Mouse (Mus musculus) intestine, embryonic 15.5 days (tissue): ENCODE data around the gene Taldo1. TPM values are rescaled to one million over a fixed set of nuclear protein-coding genes. Genes with fewer than 3 reads are reported as not detected.

Source experiments
- ATAC-seq: fragments of 200-750 bp; cut with Nextera tagmentation; 2 replicates; pipeline ENCODE4 v1.8.0; 2017; ENCODE audit warnings: moderate TSS enrichment, moderate library complexity
- H3K27ac ChIP-seq: fragments of 300-500 bp; sonication (generic); 2 replicates; pipeline ENCODE4 v1.5.1; 2015; ENCODE audit warnings: mild to moderate bottlenecking, inconsistent platforms
- H3K27me3 ChIP-seq: fragments of 300-500 bp; sonication (generic); replicated peaks from 2 replicates; pipeline ENCODE4 v1.6.1; 2015; ENCODE audit warnings: inconsistent platforms
- H3K36me3 ChIP-seq: fragments of 300-500 bp; sonication (generic); 2 replicates; pipeline ENCODE4 v1.6.1; 2015; ENCODE audit warnings: inconsistent platforms
- H3K4me1 ChIP-seq: fragments of 300-500 bp; sonication (generic); replicated peaks from 2 replicates; pipeline ENCODE4 v1.6.1; 2015; ENCODE audit warnings: inconsistent platforms
- H3K4me2 ChIP-seq: fragments of 300-500 bp; sonication (generic); replicated peaks from 2 replicates; pipeline ENCODE4 v1.6.1; 2015; ENCODE audit warnings: mild to moderate bottlenecking, inconsistent platforms
- H3K4me3 ChIP-seq: fragments of 300-500 bp; sonication (generic); replicated peaks from 2 replicates; pipeline ENCODE4 v1.5.1; 2015; ENCODE audit warnings: inconsistent platforms
- H3K9ac ChIP-seq: fragments of 300-500 bp; sonication (generic); 2 replicates; pipeline ENCODE4 v1.6.1; 2015; ENCODE audit warnings: inconsistent platforms
- H3K9me3 ChIP-seq: fragments of 300-500 bp; sonication (generic); 2 replicates; pipeline ENCODE4 v1.6.1; 2016; ENCODE audit warnings: inconsistent platforms
- WGBS: fragments of 180-500 bp; shearing (Covaris S2); methylation state at CpG from one replicate; pipeline ENCODE4 v1.1.7; 2015; 5-methylcytosine and 5-hydroxymethylcytosine counted together
- polyA plus RNA-seq: library from polyadenylated mRNA; unstranded; fragments of >200 nt; fragmentation: Nextera tagmentation; extraction: Ambion mirVana; gene quantifications from 2 replicates; pipeline ENCODE4 v1.2.1, GENCODE M21; 2015

The Taldo1 gene
- polyA plus RNA-seq, 1 experiment from 2014 or later = 458 TPM

DNA sequence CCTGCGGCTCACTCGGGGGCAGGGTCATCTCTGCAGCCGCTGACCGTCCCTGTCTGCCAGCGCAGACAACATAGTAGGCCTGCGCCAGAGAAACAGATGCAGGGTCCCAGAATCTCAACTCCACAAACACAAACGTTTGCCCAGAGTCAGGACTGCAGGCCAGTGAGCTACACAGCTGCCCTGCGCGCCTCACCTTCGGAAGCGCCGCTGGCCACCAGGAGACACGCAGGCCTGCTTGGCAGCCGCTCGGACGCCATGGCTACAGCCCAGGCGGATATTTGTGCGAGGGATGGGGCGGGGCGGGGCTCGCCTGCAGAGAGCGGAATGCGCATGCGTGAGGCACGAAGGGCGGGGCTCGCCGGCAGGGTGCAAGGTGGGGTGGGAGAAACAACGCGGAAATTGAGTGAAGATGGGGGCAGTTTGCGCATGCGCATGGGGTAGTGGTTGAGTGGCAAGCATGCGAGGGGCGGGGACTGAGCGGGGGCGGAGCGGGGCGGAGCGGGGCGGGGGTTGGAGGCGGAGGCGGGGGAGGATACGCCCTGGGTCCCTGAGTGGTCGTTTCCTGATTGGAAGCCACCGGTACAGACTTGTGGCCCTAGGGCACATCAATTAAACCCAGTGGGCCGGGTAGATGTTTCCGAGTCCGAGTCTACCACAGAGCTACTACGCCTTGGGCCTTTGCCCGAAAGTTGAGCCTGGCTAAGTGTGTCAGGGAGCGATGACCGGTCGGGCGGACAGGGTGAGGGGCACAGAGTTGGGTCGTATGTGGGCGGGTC is 22.0 kb downstream of the Taldo1 start, which contains the start of gene Gatd1:
Gatd1 (minus strand) TSS at position 328 of the 776 bp plus-strand sequence.
- Histone ChIP-seq H3K9ac (peak within 1 kb of the TSS; percentile 73), H3K36me3 (peaks cover 10% of the 10 kb centered on the region; the same call in 1 of the 2 replicates), H3K27ac (peak within 1 kb of the TSS; percentile 79), H3K4me3 (peak within 1 kb of the TSS; percentile 69), H3K9me3 (no peaks in the 10 kb centered on the region), H3K27me3 (no peaks in the 10 kb centered on the region), H3K4me2 (peak within 1 kb of the TSS; percentile 85), H3K4me1 (peaks cover 16% of the 10 kb centered on the region)
- ATAC-seq = peak; percentile 94
- WGBS = under 1% methylated on average over 56 of the region's 56 CpGs

DNA sequence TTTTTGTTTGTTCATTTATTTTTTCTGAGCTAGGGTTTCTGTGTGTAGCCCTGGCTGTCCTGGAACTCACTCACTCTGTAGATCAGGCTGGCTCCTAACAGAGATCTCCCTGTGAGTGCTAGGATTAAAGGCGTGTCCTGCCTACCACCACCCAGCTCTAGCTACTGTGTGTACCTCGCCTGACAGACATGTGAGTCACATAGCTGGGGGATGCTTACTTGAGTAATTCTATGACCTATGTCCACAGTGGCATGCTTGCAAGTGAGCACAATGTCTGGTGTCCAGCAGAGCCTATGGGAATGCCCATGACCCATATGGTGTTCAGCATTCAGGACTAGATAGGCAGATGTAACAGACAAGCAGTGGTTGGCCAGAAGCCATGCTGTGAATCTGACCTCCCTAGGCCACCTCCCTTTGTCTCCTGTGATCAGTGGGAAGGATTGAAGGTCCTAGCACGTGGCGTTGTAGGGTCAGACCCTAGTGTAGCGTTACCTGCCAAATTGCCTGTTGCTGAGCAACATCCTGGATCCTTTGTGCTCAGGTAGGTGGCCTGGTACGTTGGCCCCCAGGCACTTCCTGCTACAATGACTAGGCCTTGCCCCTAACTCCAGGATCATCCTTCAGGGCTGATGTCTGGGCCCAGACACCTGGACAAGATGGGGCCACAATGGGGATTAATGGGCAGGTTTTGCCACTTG is 24.3 kb downstream of the Taldo1 start:
- Histone ChIP-seq H3K4me2 (no peak overlapping the region), H3K4me1 (peaks cover 11% of the 10 kb centered on the region), H3K27me3 (no peaks in the 10 kb centered on the region), H3K27ac (no peak overlapping the region), H3K9ac (no peak overlapping the region), H3K4me3 (no peak overlapping the region), H3K36me3 (no peaks in the 10 kb centered on the region), H3K9me3 (no peaks in the 10 kb centered on the region)
- no peak for ATAC-seq
- 81% methylated on average over 6 of the region's 6 CpGs for WGBS

DNA sequence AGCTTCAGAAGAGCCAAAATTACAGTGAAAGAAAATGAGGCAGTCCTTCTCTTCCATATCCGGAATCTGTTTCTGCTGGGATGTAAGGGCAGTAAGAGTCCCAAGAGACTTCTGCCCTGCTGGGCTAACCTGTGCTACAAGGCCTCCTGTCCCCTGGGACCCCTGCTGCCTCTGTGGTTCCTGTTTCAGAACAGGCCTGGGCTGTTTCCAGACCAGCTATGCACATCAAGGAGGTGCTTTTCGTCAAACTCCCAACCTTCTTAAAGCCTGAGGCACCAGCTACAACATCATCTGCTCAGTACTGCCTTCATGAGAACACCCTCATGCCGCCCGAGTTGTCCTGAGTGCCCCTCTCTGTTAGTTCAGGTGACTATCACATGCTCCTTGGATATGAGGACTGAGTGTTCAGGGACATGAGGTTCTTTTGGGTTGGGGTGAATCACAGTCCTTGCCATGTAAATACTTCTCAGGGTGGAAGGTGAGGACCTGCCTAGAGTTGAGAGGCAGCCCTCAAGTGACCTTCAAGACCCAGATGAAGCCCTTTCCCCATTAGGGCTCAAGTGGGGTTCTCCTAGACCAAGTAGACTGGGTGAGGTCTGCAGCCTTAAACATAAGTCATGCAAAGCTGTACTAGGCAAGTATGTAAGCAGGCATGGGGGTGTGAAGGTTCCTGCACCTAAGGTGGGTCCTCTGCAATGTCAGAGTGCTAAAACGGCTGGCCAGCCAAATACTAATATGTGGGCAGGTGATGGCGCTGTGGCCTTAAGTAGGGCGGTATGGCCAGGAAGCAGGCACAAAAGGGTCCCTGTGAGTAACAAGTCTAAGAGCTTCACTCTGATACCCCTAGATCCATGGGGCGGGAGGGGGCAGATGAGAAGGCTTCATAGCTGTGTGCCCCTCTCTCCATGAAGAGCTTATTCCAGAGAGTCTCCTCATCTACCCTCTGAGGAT is 26.0 kb downstream of the Taldo1 start:
- ATAC-seq = no peak
- peaks cover 8% of the 10 kb centered on the region for H3K4me1 ChIP-seq
- H3K36me3 ChIP-seq = no peaks in the 10 kb centered on the region
- H3K9ac ChIP-seq = no peak overlapping the region
- H3K4me2 ChIP-seq = no peak overlapping the region
- 76% methylated on average over 8 of the region's 8 CpGs for WGBS
- H3K9me3 ChIP-seq = no peaks in the 10 kb centered on the region
- H3K4me3 ChIP-seq = no peak overlapping the region
- peak overlapping the region; percentile 48; the same call in 1 of the 2 replicates for H3K27ac ChIP-seq
- H3K27me3 ChIP-seq = no peaks in the 10 kb centered on the region

DNA sequence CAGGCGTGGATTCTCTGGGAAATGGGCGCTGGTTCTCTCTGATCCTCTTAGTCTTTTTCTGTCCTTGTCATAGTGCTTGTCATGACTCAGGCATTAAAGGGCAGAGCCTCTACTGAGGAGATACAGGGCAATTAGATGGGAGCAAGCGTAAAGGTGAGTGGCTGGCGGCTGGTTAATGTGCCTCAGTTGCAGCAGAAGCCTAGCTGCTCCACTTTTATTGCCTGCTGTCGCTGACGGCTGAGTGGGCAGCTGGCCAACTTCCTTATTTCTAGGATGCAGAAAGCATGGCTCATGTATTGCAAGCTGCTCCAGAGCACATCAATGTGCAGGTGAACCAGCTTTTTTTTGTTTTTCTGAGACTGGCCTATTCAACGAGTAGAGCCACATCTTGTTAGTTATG is 27.0 kb downstream of the Taldo1 start:
- 41% methylated on average over 7 of the region's 7 CpGs for WGBS
- Histone ChIP-seq H3K9ac (no peak overlapping the region), H3K36me3 (no peaks in the 10 kb centered on the region), H3K4me3 (no peak overlapping the region), H3K27me3 (no peaks in the 10 kb centered on the region), H3K27ac (peak overlapping the region; percentile 48; the same call in 1 of the 2 replicates), H3K4me1 (peaks cover 5% of the 10 kb centered on the region; the same call in 1 of the 2 replicates), H3K9me3 (no peaks in the 10 kb centered on the region), H3K4me2 (no peak overlapping the region)
- ATAC-seq = peak; percentile 62

DNA sequence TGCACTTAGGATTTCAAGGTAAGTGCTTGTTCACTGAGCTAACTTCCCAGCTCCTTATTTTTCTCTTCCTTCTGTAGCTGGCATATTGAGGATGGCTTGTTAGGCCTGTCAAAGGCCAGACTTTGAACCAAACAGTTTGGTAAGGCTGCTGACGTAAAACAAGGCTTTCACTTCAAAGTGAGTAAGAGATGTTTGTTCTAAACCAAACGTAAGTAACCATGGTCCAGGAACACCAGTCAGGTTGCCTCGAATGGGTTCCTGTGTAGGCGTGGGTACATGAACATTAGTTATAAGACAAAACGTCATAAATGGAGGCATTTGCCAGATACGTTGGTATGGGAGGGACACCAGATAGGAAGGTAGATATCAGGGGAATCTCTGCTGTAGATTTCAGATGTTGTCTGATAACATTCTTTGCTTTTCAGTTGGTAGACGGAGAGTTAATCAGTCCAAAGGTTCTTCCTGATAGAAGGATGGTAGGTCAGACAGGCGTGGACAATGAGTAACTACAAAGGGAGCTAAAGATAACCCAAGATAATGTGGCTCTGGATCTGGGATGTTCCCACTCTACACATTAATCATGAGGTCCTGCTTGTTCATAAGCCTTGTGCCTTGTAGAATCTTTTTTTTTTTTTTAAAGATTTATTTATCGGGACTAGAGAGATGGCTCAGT is 28.2 kb downstream of the Taldo1 start:
- 57% methylated on average over 9 of the region's 9 CpGs for WGBS
- H3K27me3 ChIP-seq = no peaks in the 10 kb centered on the region
- peak; percentile 60 for ATAC-seq
- no peak overlapping the region for H3K9ac ChIP-seq
- H3K9me3 ChIP-seq = no peaks in the 10 kb centered on the region
- no peaks in the 10 kb centered on the region for H3K36me3 ChIP-seq
- no peaks in the 10 kb centered on the region for H3K4me1 ChIP-seq
- H3K4me3 ChIP-seq = no peak overlapping the region
- peak overlapping the region; percentile 25; the same call in 1 of the 2 replicates for H3K27ac ChIP-seq
- H3K4me2 ChIP-seq = no peak overlapping the region

DNA sequence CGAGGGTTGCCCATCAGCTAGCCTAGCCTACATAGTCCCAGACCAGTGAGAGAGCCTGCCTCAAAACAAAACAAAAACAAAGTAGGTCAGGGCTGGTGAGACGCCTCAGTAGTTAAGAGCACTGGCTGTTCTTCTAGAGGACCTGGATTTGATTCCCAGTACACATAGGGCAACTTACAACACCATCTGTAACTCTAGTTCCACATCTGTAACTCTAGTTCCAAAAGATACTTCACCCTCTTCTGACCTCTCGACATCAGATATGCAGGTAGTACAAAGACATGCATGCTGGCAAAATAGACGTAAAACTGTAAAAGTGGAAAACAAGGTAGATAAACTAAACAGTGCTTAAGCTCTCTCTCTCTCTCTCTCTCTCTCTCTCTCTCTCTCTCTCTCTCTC is 31.8 kb downstream of the Taldo1 start:
- no peak for ATAC-seq

DNA sequence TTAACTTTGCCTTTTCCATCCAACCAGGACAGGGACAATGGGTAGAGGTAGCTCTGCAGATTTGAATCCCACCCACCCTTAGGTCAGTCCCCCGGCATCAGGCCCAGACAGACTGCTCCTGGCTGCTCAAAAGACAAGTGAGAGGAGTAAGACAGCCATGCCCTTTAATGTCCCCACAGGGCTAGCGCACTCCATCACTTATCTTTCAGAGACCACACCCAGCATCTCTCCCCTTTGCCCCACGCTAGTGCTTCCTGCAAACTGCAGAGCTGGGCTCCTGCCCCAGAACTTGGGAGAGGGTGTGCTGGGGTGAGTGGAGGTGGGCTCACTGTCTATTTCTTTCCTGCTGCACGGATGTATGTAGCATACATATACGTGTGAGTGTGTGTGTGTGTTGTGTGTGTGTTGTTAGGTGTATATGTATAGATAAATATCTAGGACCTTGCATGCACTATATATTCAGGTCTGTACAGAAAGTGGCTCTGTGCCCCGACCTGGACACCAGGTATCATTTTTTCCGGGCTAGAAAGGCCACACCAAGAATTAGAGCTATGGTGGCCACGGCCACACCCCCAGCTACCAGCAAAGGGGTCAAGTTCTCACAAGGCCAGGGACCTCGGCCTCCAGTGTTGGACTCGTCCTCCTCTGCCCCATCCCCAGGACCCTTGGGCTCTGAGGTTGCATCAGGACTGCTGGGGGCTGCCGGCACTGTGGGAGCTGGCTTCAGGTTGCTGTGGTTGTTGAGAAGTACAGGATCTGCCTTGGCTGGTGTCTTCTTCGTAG is 35.1 kb downstream of the Taldo1 start:
- Histone ChIP-seq H3K4me3 (no peak overlapping the region), H3K4me2 (no peak overlapping the region), H3K27me3 (no peaks in the 10 kb centered on the region), H3K36me3 (peaks cover 14% of the 10 kb centered on the region; the same call in 1 of the 2 replicates), H3K9ac (no peak overlapping the region), H3K27ac (no peak overlapping the region), H3K4me1 (peaks cover 9% of the 10 kb centered on the region; the same call in 1 of the 2 replicates), H3K9me3 (no peaks in the 10 kb centered on the region)
- ATAC-seq = no peak
- WGBS = 77% methylated on average over 12 of the region's 12 CpGs

More for the DNA sequence above, 31.8 kb downstream of the Taldo1 start:
- Histone ChIP-seq H3K27ac (no peak overlapping the region), H3K4me3 (no peak overlapping the region), H3K4me1 (peaks cover 3% of the 10 kb centered on the region; the same call in 1 of the 2 replicates), H3K36me3 (no peaks in the 10 kb centered on the region), H3K27me3 (no peaks in the 10 kb centered on the region), H3K4me2 (no peak overlapping the region), H3K9ac (no peak overlapping the region), H3K9me3 (no peaks in the 10 kb centered on the region)
- WGBS = 68% methylated on average over 4 of the region's 4 CpGs

DNA sequence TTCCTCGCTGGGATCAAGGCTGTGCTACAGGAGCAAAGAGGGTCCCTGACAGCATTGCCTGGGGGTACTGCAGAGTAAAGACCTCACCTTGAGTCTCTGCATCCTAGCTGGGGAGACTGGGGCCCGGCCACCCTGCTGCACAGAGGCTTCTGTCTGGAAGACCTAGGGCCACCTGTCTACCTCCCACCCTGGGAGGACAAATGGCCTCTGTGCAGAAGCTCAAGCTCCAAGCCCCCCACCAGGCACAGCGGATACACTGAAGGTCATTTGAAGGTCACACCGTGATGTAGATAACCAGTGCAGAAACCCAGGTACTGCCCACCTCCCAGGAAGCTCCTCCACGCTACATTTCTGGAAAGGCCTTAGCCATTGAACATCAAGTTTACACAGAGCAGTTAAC is 36.7 kb downstream of the Taldo1 start:
- peaks cover 23% of the 10 kb centered on the region; the same call in 1 of the 2 replicates for H3K36me3 ChIP-seq
- H3K9me3 ChIP-seq = no peaks in the 10 kb centered on the region
- no peaks in the 10 kb centered on the region for H3K27me3 ChIP-seq
- peak overlapping the region; percentile 41; the same call in 1 of the 2 replicates for H3K4me2 ChIP-seq
- 50% methylated on average over 5 of the region's 5 CpGs for WGBS
- H3K27ac ChIP-seq = no peak overlapping the region
- no peak overlapping the region for H3K9ac ChIP-seq
- 0 out of 2 replicates have a peak overlapping the region, but pooled peaks have one; percentile 9 for H3K4me3 ChIP-seq
- peaks cover 12% of the 10 kb centered on the region; the same call in 1 of the 2 replicates for H3K4me1 ChIP-seq
- ATAC-seq = no peak

DNA sequence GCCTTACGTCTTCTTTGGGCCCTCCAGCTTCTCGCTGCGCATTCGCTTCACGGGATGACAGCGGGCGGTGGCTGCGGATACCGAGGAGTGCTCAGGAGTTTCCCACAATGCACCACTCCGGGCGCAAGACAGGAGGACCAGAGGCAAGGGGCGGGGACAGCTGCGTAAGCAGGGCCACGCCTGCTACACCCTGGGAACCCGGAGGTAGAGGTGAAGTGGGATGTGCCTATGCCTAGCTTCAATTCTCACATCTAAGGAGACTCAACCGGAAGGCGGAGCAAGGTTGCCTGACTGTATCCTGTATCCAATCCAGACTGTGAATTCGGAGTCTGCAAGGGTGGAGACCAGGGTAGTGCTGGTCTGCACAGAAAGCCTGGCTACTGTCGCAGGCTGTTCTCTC is 37.3 kb downstream of the Taldo1 start, which contains the start of gene Cend1:
Cend1 (minus strand) TSS at position 182 of the 400 bp plus-strand sequence.
- Histone ChIP-seq H3K9ac (no peak within 1 kb of the TSS), H3K27ac (no peak within 1 kb of the TSS), H3K4me2 (peak within 1 kb of the TSS; percentile 41), H3K9me3 (no peaks in the 10 kb centered on the region), H3K27me3 (no peaks in the 10 kb centered on the region), H3K36me3 (peaks cover 25% of the 10 kb centered on the region; the same call in 1 of the 2 replicates), H3K4me3 (peak within 1 kb of the TSS; percentile 9; the same call in 1 of the 2 replicates), H3K4me1 (peaks cover 18% of the 10 kb centered on the region)
- ATAC-seq = peak; percentile 64
- WGBS = 6% methylated on average over 19 of the region's 19 CpGs

DNA sequence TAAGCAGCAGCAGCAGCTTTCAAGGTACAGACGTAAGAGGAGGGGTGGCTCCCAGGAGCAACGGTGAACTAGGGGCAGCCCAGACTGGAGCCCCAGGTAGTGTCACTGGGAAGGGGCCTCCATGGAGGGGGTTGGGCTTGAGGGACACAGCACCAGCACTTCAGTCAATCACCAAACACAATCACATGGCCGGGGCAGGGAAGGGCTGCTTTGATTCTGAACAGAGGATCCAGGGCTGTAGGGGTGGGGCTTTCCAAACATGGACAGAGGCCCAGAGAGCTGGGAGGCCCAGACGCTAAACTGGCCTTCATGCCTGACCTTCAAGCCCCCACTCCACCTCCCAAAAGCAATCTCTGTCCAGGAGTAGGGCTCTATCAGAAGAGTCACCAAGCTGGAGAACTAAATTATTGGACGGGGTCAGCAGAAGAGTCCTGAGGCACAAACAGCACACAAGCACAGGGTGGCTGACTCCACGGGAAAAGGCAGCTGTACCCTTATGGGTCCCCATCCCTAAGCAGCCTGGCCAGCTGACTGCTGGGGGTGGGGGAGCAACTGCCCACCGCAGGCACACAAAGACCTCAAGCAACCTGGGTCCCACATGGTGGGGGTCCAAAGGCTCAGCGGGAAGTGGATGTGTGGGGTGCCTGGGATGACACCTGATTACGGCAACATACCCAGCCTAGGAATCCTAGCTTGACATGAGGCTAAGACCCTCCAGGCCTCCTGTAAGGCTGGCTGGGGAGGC is 38.0 kb downstream of the Taldo1 start:
- no peak for ATAC-seq
- no peaks in the 10 kb centered on the region for H3K27me3 ChIP-seq
- H3K27ac ChIP-seq = no peak overlapping the region
- H3K9me3 ChIP-seq = no peaks in the 10 kb centered on the region
- H3K36me3 ChIP-seq = peaks cover 25% of the 10 kb centered on the region; the same call in 1 of the 2 replicates
- peak overlapping the region; percentile 41; the same call in 1 of the 2 replicates for H3K4me2 ChIP-seq
- peaks cover 25% of the 10 kb centered on the region for H3K4me1 ChIP-seq
- H3K9ac ChIP-seq = no peak overlapping the region
- 59% methylated on average over 9 of the region's 9 CpGs for WGBS
- H3K4me3 ChIP-seq = no peak overlapping the region
